Mouse (Mus musculus) stomach, embryonic 15.5 days (tissue): ENCODE measurements at regions not wholly inside any gene's neighbourhood (a gene's known extent, or its start where the extent isn't known, plus 50 kb on each side); places are given as distances from the start of the nearest gene placed in this dataset.

ENCODE experiments used
- ATAC-seq: fragments of 200-750 bp; cut with Nextera tagmentation; 2 replicates; pipeline ENCODE4 v1.8.0; 2017; ENCODE audit warnings: low read depth, moderate number of reproducible peaks, moderate TSS enrichment; ENCODE audit not compliant: insufficient read depth, low FRiP score
- H3K27ac ChIP-seq: fragments of 300-500 bp; sonication (generic); 2 replicates; pipeline ENCODE4 v1.5.1; 2015; ENCODE audit warnings: mild to moderate bottlenecking, inconsistent platforms
- H3K27me3 ChIP-seq: fragments of 300-500 bp; sonication (generic); replicated peaks from 2 replicates; pipeline ENCODE4 v1.6.1; 2015; ENCODE audit warnings: inconsistent platforms
- H3K36me3 ChIP-seq: fragments of 300-500 bp; sonication (generic); 2 replicates; pipeline ENCODE4 v1.6.1; 2015; ENCODE audit warnings: inconsistent platforms
- H3K4me1 ChIP-seq: fragments of 300-500 bp; sonication (generic); 2 replicates; pipeline ENCODE4 v1.6.1; 2015; ENCODE audit warnings: inconsistent platforms
- H3K4me2 ChIP-seq: fragments of 300-500 bp; sonication (generic); 2 replicates; pipeline ENCODE4 v1.6.1; 2015; ENCODE audit warnings: mild to moderate bottlenecking, inconsistent platforms
- H3K4me3 ChIP-seq: fragments of 300-500 bp; sonication (generic); replicated peaks from 2 replicates; pipeline ENCODE4 v1.5.1; 2015; ENCODE audit warnings: inconsistent platforms
- H3K9ac ChIP-seq: fragments of 300-500 bp; sonication (generic); 2 replicates; pipeline ENCODE4 v1.6.1; 2015; ENCODE audit warnings: inconsistent platforms
- H3K9me3 ChIP-seq: fragments of 300-500 bp; sonication (generic); 2 replicates; pipeline ENCODE4 v1.6.1; 2016; ENCODE audit warnings: inconsistent platforms
- WGBS: fragments of 180-500 bp; shearing (Covaris S2); methylation state at CpG from one replicate; pipeline ENCODE4 v1.1.7; 2015; 5-methylcytosine and 5-hydroxymethylcytosine counted together

- H3K27me3 ChIP-seq = no peaks in the 10 kb centered on the region
- H3K9me3 ChIP-seq = no peaks in the 10 kb centered on the region
- no peak overlapping the region for H3K9ac ChIP-seq
- no peaks in the 10 kb centered on the region for H3K36me3 ChIP-seq
- H3K27ac ChIP-seq = no peak overlapping the region
- peaks cover 12% of the 10 kb centered on the region; the same call in 1 of the 2 replicates for H3K4me1 ChIP-seq
- H3K4me2 ChIP-seq = no peak overlapping the region
- no peak overlapping the region for H3K4me3 ChIP-seq
- WGBS = 85% methylated on average over 5 of the region's 5 CpGs
- ATAC-seq = no peak
These were observed 162.4 kb upstream of the Lef1 start for GRCm38 (mm10) chr3:130947880-130948279.

DNA sequence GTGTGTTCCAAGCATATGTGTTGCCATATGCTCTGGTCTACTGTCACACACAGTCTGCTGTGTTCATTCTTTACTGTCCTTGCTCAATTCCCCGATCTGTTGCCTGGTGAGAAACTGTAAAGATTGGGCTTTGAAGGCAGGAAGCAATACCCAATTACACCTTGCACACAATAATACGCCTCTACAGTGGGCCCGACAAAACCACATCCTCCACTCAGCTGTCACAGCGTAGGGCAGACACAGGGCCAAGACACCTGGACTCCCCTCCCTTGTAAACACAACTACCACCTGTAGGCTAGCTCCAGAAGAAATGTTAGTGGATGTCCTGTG lies 163.0 kb upstream of the Lef1 start:
- H3K9ac ChIP-seq = no peak overlapping the region
- H3K4me1 ChIP-seq = peaks cover 13% of the 10 kb centered on the region; the same call in 1 of the 2 replicates
- H3K4me3 ChIP-seq = no peak overlapping the region
- no peak overlapping the region for H3K4me2 ChIP-seq
- no peaks in the 10 kb centered on the region for H3K9me3 ChIP-seq
- ATAC-seq = no peak
- H3K27me3 ChIP-seq = no peaks in the 10 kb centered on the region
- H3K36me3 ChIP-seq = no peaks in the 10 kb centered on the region
- WGBS = 84% methylated on average over 4 of the region's 4 CpGs
- no peak overlapping the region for H3K27ac ChIP-seq

- no peaks in the 10 kb centered on the region for H3K9me3 ChIP-seq
- H3K27ac ChIP-seq = no peak overlapping the region
- no peaks in the 10 kb centered on the region for H3K27me3 ChIP-seq
- H3K9ac ChIP-seq = no peak overlapping the region
- WGBS = 78% methylated on average over 14 of the region's 14 CpGs
- H3K4me1 ChIP-seq = peaks cover 13% of the 10 kb centered on the region; the same call in 1 of the 2 replicates
- peak overlapping the region; percentile 74 for H3K4me2 ChIP-seq
- no peaks in the 10 kb centered on the region for H3K36me3 ChIP-seq
- ATAC-seq = no peak
- no peak overlapping the region for H3K4me3 ChIP-seq
These were observed 163.5 kb upstream of the Lef1 start for GRCm38 (mm10) chr3:130946576-130947276.

GRCm38 (mm10) chr3:130945861-130946449 lies 164.3 kb upstream of the Lef1 start:
- peak overlapping the region; percentile 25; the same call in 1 of the 2 replicates for H3K9ac ChIP-seq
- H3K27me3 ChIP-seq = no peaks in the 10 kb centered on the region
- H3K9me3 ChIP-seq = no peaks in the 10 kb centered on the region
- 3% methylated on average over 25 of the region's 25 CpGs for WGBS
- H3K4me2 ChIP-seq = peak overlapping the region; percentile 74
- peak overlapping the region; percentile 35 for H3K4me3 ChIP-seq
- H3K36me3 ChIP-seq = no peaks in the 10 kb centered on the region
- H3K4me1 ChIP-seq = peaks cover 13% of the 10 kb centered on the region; the same call in 1 of the 2 replicates
- peak; percentile 57; the same call in 1 of the 2 replicates for ATAC-seq
- H3K27ac ChIP-seq = peak overlapping the region; percentile 57; the same call in 1 of the 2 replicates

DNA sequence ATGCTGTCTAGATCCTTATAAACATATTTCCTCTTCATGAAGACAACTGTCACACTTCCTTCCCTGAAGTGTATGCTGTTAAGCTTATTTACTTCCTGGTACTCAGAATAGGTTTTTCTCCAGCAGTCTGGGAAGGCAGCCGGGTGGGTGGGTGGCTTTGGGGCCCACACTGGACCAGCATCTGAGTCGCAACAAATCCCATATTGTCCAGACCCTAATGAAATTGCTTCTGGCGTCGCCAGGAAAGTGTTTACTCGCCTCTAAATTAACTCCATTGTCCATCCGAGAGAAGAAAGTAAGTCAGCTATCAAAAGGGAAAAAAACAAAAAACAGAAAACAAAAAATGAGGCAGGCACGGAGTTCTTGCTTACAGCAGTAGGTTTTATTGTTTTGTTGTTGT lies 164.9 kb upstream of the Lef1 start:
- H3K4me2 ChIP-seq = peak overlapping the region; percentile 74
- no peak for ATAC-seq
- H3K9ac ChIP-seq = no peak overlapping the region
- H3K4me1 ChIP-seq = peaks cover 13% of the 10 kb centered on the region; the same call in 1 of the 2 replicates
- WGBS = 41% methylated on average over 7 of the region's 7 CpGs
- peak overlapping the region; percentile 35; the same call in 1 of the 2 replicates for H3K4me3 ChIP-seq
- H3K9me3 ChIP-seq = no peaks in the 10 kb centered on the region
- H3K27ac ChIP-seq = no peak overlapping the region
- H3K36me3 ChIP-seq = no peaks in the 10 kb centered on the region
- H3K27me3 ChIP-seq = no peaks in the 10 kb centered on the region

DNA sequence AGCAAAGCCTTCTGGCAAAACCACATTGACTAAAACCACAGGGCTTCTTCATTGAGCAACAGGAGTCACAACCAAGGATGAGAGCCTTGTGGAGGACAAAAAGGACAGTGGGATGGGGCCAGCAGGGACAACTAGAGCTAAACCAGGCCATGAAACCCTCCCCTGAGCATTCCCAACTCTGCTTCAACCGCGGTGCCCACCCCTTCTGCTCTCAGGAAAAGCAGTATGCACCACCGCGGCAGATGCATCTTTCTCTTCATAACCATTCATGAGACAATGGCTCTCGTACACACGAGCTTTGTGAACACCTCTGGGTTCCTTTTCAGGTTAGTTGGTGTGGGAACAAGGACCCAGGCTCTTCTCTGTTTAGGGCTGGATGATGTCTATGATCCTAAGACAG lies 166.0 kb upstream of the Lef1 start:
- 92% methylated on average over 6 of the region's 6 CpGs for WGBS
- H3K4me3 ChIP-seq = no peak overlapping the region
- H3K9me3 ChIP-seq = no peaks in the 10 kb centered on the region
- no peak overlapping the region for H3K9ac ChIP-seq
- no peaks in the 10 kb centered on the region for H3K27me3 ChIP-seq
- no peak overlapping the region for H3K4me2 ChIP-seq
- ATAC-seq = no peak
- H3K36me3 ChIP-seq = no peaks in the 10 kb centered on the region
- 0 out of 2 replicates have a peak overlapping the region, but pooled peaks have one; percentile 61 for H3K27ac ChIP-seq
- peaks cover 13% of the 10 kb centered on the region; the same call in 1 of the 2 replicates for H3K4me1 ChIP-seq

DNA sequence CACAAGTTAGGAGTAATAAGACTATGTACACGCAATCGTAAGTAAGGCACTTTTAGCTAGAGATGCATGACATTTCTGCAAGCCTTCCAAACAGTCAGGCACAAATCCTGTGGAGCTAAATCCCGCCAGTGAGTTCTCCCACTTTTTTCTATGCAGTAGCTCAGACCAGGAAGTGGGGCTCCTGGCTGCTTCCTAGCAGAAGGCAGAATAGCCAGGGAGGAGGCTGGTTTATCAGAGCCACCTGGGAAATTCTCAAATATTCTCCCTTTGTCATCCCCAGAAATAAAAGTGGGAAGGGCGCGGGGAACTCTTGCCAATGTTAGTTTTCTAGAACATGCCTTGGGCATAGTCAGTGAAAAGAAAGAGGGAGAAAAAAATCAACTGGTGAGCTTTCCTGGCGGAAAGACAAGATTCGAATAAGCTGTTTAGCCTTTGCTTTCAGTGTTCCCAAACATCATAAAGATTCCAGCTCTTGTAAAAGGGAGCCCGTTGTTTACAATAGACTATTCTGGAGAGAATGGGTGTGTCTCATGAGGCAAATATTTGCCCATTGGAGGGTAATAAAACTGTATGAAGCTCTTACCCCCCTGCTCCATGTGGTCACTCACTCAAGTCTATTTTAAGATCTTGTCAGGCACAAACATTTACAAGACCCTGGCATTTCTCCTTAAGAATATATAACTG lies 167.2 kb upstream of the Lef1 start:
- peak overlapping the region; percentile 61 for H3K27ac ChIP-seq
- no peaks in the 10 kb centered on the region for H3K27me3 ChIP-seq
- H3K4me1 ChIP-seq = peaks cover 13% of the 10 kb centered on the region; the same call in 1 of the 2 replicates
- 33% methylated on average over 8 of the region's 8 CpGs for WGBS
- no peaks in the 10 kb centered on the region for H3K9me3 ChIP-seq
- no peaks in the 10 kb centered on the region for H3K36me3 ChIP-seq
- peak; percentile 31; the same call in 1 of the 2 replicates for ATAC-seq
- no peak overlapping the region for H3K4me2 ChIP-seq
- H3K9ac ChIP-seq = no peak overlapping the region
- H3K4me3 ChIP-seq = no peak overlapping the region

DNA sequence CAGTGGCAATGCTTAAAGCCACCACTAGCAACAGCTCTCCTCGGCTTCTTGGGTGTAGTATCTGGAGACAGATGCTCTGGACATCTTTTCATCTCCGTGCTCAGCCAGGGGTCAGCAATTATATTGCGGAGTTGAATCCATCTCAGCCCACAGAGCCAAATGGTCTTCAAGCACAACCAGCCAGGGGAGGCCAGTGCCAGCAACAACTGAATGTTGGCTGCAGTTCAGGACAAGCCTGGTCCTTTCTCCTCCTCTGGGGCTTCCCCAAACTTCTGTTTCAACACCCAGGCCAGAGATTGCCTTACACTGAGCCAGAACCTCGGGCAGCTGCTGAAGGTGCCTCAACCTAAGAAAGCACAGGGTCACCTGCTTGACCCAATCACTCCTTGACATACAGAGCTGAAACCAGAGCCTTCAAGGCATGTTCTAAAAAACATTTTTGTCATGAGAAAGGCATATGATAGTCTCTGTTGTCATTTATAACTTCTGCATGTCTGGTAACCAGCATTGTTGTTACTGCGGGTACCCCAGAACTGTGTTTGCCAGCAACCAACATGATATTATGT lies 169.9 kb upstream of the Lef1 start:
- no peak for ATAC-seq
- H3K4me1 ChIP-seq = peaks cover 7% of the 10 kb centered on the region; the same call in 1 of the 2 replicates
- H3K4me3 ChIP-seq = no peak overlapping the region
- H3K27ac ChIP-seq = no peak overlapping the region
- H3K9me3 ChIP-seq = no peaks in the 10 kb centered on the region
- H3K4me2 ChIP-seq = no peak overlapping the region
- no peaks in the 10 kb centered on the region for H3K27me3 ChIP-seq
- WGBS = 73% methylated on average over 5 of the region's 5 CpGs
- H3K9ac ChIP-seq = no peak overlapping the region
- H3K36me3 ChIP-seq = no peaks in the 10 kb centered on the region

GRCm38 (mm10) chr3:130936980-130937379 lies 173.3 kb upstream of the Lef1 start:
- 75% methylated on average over 5 of the region's 5 CpGs for WGBS
- H3K27me3 ChIP-seq = no peaks in the 10 kb centered on the region
- H3K4me2 ChIP-seq = no peak overlapping the region
- no peaks in the 10 kb centered on the region for H3K9me3 ChIP-seq
- H3K4me1 ChIP-seq = no peaks in the 10 kb centered on the region
- no peaks in the 10 kb centered on the region for H3K36me3 ChIP-seq
- ATAC-seq = no peak
- H3K4me3 ChIP-seq = no peak overlapping the region
- no peak overlapping the region for H3K9ac ChIP-seq
- no peak overlapping the region for H3K27ac ChIP-seq

- Histone ChIP-seq H3K9me3 (no peaks in the 10 kb centered on the region), H3K36me3 (no peaks in the 10 kb centered on the region), H3K27ac (no peak overlapping the region), H3K4me2 (no peak overlapping the region), H3K4me1 (no peaks in the 10 kb centered on the region), H3K4me3 (no peak overlapping the region), H3K27me3 (no peaks in the 10 kb centered on the region), H3K9ac (no peak overlapping the region)
- no peak for ATAC-seq
- WGBS = 53% methylated on average over 7 of the region's 7 CpGs
These were observed 173.9 kb upstream of the Lef1 start for GRCm38 (mm10) chr3:130936336-130936735.

GRCm38 (mm10) chr3:130935926-130936315 lies 174.3 kb upstream of the Lef1 start:
- Histone ChIP-seq H3K4me1 (no peaks in the 10 kb centered on the region), H3K9ac (no peak overlapping the region), H3K4me2 (no peak overlapping the region), H3K27ac (no peak overlapping the region), H3K4me3 (no peak overlapping the region), H3K9me3 (no peaks in the 10 kb centered on the region), H3K27me3 (no peaks in the 10 kb centered on the region), H3K36me3 (no peaks in the 10 kb centered on the region)
- no peak for ATAC-seq
- WGBS = 65% methylated on average over 11 of the region's 11 CpGs
